Mouse (Mus musculus) cerebellum, adult 8-10 months (tissue): ENCODE data around the gene Boc.
A peak's percentile ranks its signal among the peaks of the same experiment; 100 is the strongest.

Source experiments
- DNase-seq: peaks from one replicate; pipeline ENCODE4 v3.0.0; 2022

The Boc gene

DNA sequence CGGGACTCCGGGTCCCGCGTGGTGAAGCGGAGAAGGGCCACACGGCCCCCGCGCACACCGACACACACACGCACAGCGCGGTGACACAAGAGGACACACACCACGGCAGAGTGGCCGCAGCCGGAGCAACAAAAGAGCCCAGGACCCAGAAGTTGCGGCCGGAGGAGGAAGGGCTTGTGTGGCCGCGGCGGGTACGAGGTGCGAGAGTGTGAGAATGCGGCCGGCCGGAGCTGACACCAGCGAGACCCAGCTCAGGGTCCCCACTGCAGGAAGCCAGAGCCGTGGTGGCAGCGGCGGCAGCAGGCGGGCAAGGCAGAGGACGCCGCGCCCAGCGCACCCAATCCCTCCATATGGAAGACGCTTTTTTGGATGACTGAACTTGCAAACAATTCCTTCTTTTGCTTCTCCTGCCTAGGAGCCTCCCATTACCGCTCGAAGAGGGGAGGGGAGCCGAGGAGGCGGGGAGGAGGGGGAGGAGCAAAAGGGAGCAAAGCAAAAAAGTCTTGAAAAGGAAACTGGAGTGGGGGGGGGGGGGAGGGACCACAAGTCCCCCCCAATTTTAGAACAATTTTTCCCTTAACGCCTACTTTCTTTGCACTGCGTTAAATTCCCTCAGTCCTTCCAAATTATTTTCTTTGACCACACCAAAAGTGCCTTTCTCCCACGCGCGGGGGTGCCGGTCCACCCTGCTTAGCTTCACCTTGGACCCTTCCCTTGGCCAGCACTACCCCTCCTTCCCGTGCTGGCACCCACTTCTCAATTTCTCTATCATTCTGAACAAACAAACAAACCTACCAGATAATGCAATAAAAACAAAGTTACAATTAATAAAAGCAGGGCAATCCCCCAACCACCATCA is at the start of gene Boc:
Gene Boc, minus strand, starts transcription at position 427 of the 859 bp plus-strand sequence.
- DNase-seq, result peak; percentile 80

- DNase-seq, result no peak
Measured at GRCm38 (mm10) chr16:44606643-44607042, 47.9 kb upstream of the Boc start.

- no peak for DNase-seq
Measured at GRCm38 (mm10) chr16:44604021-44604616, 45.4 kb upstream of the Boc start.

- DNase-seq, result no peak
Measured at GRCm38 (mm10) chr16:44601999-44602794, 43.5 kb upstream of the Boc start.

GRCm38 (mm10) chr16:44601182-44601581 is 42.5 kb upstream of the Boc start:
- DNase-seq, result no peak

GRCm38 (mm10) chr16:44597106-44597806 is 38.6 kb upstream of the Boc start:
- DNase-seq, result no peak

DNA sequence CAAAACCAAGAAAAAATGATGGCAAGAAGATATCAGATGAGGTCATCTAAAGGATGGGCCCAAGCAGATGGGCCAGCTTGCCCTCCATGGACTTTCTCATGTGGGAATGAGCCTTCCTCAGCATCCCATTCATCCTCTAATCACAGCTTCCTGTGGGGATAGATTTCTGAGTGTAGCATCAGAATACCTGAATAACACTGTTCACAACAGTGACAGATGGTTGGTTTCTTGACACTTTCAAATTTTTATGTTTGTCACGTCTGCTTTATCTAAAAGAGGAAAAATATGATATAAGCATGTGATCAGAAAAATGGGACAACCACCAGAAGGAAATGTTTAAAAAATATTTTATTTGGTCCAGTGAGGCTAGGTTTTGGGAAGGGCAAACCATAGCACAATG is 30.8 kb upstream of the Boc start:
- no peak for DNase-seq

DNA sequence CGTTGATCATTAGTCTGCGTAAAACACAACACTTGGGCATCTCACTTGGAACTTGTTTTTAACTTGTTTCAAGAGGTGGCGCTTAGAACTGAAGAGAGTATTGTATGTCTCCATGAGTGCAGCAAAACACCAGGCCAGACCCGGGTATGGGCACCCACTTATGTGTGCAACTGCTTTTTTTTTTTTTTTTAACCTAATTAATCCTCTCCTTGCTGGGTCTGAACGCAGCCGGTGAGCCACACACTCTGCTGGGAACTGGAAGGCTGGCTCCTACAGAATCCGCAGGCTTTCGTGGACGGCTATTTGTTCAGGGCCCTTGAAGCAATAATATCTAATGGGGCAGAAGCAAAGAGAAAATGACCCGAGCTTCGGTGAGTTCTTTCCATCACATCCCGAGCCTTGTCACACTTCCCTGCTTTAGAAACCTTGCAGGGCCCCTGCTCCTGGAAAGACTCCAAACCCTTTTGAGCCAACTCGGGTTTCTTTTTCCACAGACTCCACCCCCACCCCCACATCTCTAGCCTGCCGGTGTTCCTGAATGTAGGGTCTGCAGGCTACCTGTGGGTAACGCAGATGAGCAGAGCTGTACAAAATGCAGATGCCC is 20.8 kb upstream of the Boc start:
- DNase-seq, result no peak

DNA sequence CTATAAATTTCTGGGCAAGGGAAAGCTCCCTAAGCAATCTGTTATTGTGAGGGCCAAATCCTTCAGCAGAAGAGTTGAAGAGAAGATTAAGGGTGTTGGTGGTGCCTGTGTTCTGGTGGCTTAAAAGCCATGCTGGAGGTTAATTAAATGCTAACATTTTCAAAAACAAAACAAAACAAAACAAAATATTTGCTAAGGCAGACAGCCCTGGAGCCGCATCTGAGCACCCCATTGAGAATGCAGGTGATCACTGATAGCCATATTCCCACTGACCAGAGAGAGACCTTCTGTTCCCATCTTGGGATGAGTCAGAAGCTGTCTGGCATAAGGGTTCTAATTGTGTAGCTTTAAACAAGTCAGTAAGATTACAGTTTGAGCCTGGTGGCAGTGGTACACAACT is 19.9 kb upstream of the Boc start:
- DNase-seq, result no peak

GRCm38 (mm10) chr16:44568056-44568455 is 9.4 kb upstream of the Boc start:
- no peak for DNase-seq

- DNase-seq, result no peak
Measured at GRCm38 (mm10) chr16:44565328-44566210, 6.9 kb upstream of the Boc start.

DNA sequence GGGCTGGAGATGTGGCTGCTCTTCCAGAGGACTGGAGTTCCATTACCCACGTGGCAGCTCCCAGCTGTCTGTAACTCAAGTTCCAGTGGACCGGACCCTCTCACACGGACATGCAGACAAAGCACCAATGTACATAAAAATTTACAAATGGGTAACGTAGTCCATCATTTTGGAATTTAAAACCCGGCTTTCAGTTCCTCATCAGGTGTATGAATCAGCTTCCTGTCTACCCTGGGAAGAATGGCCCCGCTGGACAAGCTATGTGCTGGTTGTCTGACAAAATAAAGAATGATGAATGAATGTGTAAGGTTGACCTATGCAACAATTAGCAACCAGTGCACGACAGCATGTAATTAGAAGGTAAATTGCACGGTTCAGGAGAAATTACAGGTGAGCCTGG is 5.7 kb upstream of the Boc start:
- no peak for DNase-seq

GRCm38 (mm10) chr16:44562061-44562460 is 3.4 kb upstream of the Boc start:
- no peak for DNase-seq

- no peak for DNase-seq
Measured at GRCm38 (mm10) chr16:44560214-44560613, 1.5 kb upstream of the Boc start.

DNA sequence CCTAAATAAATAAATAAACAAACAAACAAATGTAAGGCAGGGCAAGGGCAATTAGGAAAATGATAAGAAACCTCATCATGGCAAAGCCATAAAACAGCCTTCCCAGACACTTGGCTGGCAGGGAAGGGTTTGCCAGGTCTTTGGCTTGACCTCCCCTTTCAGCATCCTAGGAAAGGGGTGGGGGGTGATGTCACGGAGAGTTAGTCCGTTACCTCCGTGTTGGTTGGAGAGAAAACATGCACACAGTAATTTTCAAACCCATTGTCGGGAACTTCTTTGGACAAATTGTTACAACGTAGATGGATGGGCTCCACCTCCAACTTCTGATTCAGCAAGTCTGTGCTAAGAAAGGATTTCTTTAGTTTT is 616 bp upstream of the Boc start:
- DNase-seq, result peak; percentile 39

DNA sequence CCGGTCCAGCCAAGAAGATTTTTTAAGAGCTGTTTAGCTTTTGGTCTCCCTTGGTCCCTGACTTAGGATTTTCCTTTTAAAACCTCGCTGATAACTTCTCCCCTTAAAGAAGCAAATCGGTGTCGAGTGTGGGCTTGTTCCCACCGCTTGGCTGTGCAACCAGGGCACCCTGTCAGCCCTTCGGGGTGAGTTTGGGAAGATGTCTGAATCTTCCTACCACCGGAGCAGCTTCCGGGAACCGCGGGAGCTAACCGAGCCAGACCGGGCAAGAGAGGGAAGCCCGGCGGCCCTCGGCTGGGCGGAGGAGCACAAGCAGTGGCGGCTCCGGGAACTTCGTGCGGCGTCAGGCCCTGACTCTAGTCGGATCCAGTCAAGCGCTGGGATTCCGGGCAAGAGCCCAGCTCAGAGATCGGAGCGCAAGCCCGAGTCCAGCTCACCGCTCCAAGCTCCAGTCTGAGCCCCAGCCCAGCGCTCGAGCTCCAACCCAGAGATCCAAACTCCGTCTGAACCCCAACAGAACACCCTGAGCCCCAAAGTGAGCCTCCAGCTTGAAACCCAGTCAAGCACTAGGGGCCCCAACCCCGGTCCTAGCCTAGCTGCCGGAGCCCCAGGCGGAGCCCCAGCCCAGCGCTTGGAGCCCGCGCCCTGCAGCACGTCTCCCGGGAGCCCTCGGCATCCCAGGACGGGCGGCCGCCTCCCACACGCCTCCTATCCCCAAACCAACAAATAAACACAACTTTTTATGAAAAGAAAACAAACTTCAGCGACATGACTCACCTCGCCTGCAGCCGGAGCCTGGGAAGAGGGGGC is 831 bp downstream of the Boc start:
- DNase-seq, result peak; percentile 79

GRCm38 (mm10) chr16:44557084-44557483 is 1.6 kb downstream of the Boc start:
- DNase-seq, result peak; percentile 39

GRCm38 (mm10) chr16:44555791-44556709 is 2.6 kb downstream of the Boc start:
- DNase-seq, result no peak

- no peak for DNase-seq
Measured at GRCm38 (mm10) chr16:44553861-44554260, 4.8 kb downstream of the Boc start.

GRCm38 (mm10) chr16:44552726-44553125 is 6.0 kb downstream of the Boc start:
- no peak for DNase-seq
